Mouse (Mus musculus) megakaryocyte, embryonic 14.5 days (primary cell): ENCODE measurements around the gene Cntn4. TPM values are rescaled to one million over a fixed set of nuclear protein-coding genes. Genes with fewer than 3 reads are reported as not detected.

ENCODE experiments used
- H3K27me3 ChIP-seq: replicated peaks from 2 replicates; pipeline ENCODE3; 2012; ENCODE audit warnings: inconsistent platforms
- H3K36me3 ChIP-seq: replicated peaks from 2 replicates; pipeline ENCODE3; 2012; ENCODE audit warnings: low read length, inconsistent platforms, mixed read lengths
- H3K4me1 ChIP-seq: 2 replicates; pipeline ENCODE4 v1.6.1; 2012; ENCODE audit warnings: inconsistent platforms
- H3K4me3 ChIP-seq: replicated peaks from 2 replicates; pipeline ENCODE3; 2012; ENCODE audit warnings: moderate library complexity, mild to moderate bottlenecking, inconsistent platforms
- H3K9me3 ChIP-seq: 2 replicates; pipeline ENCODE4 v1.6.1; 2012; ENCODE audit warnings: inconsistent platforms
- FLI1 ChIP-seq: IDR thresholded peaks from 2 replicates; pipeline ENCODE4 v1.6.1; 2012; ENCODE audit warnings: low read length, inconsistent platforms, mixed read lengths
- GATA1 ChIP-seq: IDR thresholded peaks from 3 replicates; pipeline ENCODE4 v1.6.1; 2012; ENCODE audit warnings: mixed read lengths, low read length, inconsistent platforms, borderline replicate concordance
- polyA plus RNA-seq: library from polyadenylated mRNA; stranded (reverse); fragments of >175 nt; gene quantifications from 2 replicates; pipeline ENCODE4 v1.2.3, GENCODE M21; 2012; ENCODE audit warnings: low replicate concordance; ENCODE audit not compliant: insufficient read depth

Cntn4 gene
- polyA plus RNA-seq, 1 experiment, result not detected

- H3K27me3 ChIP-seq, result no peaks in the 10 kb centered on the region
- no peaks in the 10 kb centered on the region for H3K9me3 ChIP-seq
- no peak overlapping the region for H3K4me3 ChIP-seq
- TF ChIP-seq FLI1, result no peak
- TF ChIP-seq GATA1, result no peak
- no peaks in the 10 kb centered on the region for H3K4me1 ChIP-seq
- H3K36me3 ChIP-seq, result no peaks in the 10 kb centered on the region
These were observed 371.4 kb downstream of the Cntn4 start for GRCm38 (mm10) chr6:106048878-106049277.

DNA sequence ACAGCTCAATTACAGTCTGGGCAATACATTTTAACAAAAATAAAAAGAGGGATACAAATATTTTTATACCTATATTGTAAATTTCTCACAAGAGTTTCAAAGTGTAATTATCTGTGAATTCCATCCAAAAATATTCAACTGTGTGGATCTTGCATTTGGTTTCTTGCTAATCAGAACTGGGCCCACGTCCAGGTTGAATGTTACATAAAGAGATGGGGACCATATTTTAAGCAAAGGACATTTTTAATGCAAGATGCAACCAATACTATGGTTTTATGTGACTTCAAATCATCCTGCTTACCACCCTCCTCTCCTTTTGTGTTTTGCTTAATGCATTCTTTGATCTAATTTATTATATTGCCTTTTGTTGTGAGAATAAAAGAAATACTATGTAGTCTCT, 378.7 kb downstream of the Cntn4 start:
- no peaks in the 10 kb centered on the region for H3K27me3 ChIP-seq
- no peaks in the 10 kb centered on the region for H3K36me3 ChIP-seq
- 0 out of 2 replicates have a peak, but pooled peaks cover 3% of the 10 kb centered on the region for H3K9me3 ChIP-seq
- no peak overlapping the region for H3K4me3 ChIP-seq
- no peaks in the 10 kb centered on the region for H3K4me1 ChIP-seq
- TF ChIP-seq GATA1 (no peak), FLI1 (no peak)

DNA sequence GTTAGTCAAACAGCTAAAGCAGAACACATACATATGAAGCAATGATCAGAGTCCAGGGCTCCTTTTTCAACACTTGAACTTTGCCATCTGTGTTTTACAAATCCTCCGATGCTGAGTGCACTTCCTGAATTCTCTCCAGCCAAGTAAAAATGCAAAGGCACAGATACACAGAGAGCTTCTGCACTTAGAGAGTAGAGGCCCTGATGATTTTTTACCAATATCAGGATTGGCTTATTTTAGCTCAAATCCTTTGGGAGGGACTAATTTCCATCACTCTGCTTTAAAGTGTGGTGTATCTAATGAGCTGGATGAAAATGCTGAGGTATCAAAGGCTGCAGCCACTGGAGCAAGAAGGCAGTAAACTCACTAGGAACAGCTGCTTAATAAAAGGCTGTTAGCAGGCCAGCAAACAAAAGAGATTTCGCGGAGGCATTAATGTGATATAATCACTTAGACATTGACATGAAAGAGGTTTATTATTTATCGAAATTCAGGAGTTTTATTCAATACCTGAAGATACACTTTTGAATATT, 400.7 kb downstream of the Cntn4 start:
- Histone ChIP-seq H3K4me3 (no peak overlapping the region), H3K36me3 (no peaks in the 10 kb centered on the region), H3K4me1 (no peaks in the 10 kb centered on the region), H3K9me3 (no peaks in the 10 kb centered on the region), H3K27me3 (no peaks in the 10 kb centered on the region)
- TF ChIP-seq FLI1, result no peak
- no peak for TF ChIP-seq GATA1

DNA sequence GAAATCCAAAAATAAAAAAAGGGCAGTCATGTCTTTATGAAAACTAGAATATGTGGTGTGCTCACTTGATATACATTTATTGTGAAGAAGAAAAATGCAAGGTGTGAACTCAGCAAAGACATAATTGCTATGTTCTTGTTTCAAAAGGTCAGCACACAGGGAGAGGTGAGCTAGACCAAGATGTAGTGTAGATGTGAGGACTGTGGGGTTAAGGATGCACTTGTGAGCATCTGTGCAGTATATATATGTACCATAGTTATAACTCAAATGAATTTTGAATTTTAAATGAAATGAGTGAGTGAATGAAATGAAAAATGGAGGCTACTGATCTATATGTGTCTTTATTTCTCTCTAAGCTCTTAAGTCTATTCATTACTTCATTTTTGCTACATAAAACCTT, 401.2 kb downstream of the Cntn4 start:
- Histone ChIP-seq H3K36me3 (no peaks in the 10 kb centered on the region), H3K9me3 (no peaks in the 10 kb centered on the region), H3K4me3 (no peak overlapping the region), H3K27me3 (no peaks in the 10 kb centered on the region), H3K4me1 (no peaks in the 10 kb centered on the region)
- TF ChIP-seq FLI1 (no peak), GATA1 (no peak)

DNA sequence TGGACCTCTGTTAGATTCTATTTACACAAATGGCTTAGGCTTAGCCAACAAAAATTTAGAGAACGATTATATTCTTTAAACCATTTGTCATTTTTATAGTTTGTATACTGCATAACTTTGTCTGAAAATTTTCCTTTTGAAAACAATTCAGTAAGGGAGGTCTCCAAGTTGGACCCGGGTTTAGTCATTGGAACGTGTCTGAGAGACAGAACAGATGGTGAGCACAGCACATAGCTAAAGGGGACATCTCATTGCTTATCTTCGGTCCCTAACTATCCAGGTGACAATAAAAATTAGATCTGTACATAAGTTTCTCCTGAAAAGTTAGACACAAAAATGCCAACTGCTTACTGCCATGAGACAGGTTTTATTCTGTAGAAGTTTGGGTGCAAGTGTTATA, 420.4 kb downstream of the Cntn4 start:
- Histone ChIP-seq H3K9me3 (no peaks in the 10 kb centered on the region), H3K4me1 (no peaks in the 10 kb centered on the region), H3K4me3 (no peak overlapping the region), H3K27me3 (no peaks in the 10 kb centered on the region), H3K36me3 (no peaks in the 10 kb centered on the region)
- no peak for TF ChIP-seq GATA1
- no peak for TF ChIP-seq FLI1

DNA sequence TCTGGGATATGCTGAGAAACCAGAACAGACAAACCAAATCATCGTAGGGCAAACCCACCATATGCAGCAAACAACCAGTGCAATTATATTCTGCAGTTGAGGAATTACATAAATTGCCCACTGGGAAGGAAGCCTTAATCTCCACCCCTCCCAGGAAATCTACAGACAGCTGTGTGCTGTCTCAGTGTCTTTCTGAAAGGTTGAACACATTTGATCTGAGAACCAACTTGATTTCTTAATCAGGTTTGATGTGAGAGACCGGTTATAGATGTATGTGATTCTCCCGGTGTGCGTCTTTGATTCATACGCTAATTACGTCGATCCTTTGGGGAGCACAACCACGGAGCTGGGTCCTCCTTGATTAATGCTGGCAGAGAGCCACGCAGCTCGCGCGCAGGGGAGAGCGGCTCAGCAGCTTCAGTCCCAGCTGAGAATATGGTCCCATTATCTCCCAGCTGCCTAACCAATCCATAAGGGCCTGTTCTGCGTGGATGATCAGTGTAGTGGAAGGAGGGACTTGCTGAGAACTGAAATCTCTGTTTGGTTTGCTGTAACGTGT, 441.1 kb downstream of the Cntn4 start:
- Histone ChIP-seq H3K36me3 (no peaks in the 10 kb centered on the region), H3K4me1 (no peaks in the 10 kb centered on the region), H3K27me3 (no peaks in the 10 kb centered on the region), H3K9me3 (peaks cover 3% of the 10 kb centered on the region; the same call in 1 of the 2 replicates), H3K4me3 (no peak overlapping the region)
- TF ChIP-seq FLI1, result no peak
- TF ChIP-seq GATA1, result no peak

- H3K27me3 ChIP-seq, result no peaks in the 10 kb centered on the region
- no peak overlapping the region for H3K4me3 ChIP-seq
- H3K9me3 ChIP-seq, result no peaks in the 10 kb centered on the region
- no peaks in the 10 kb centered on the region for H3K36me3 ChIP-seq
- TF ChIP-seq FLI1 (no peak), GATA1 (no peak)
- H3K4me1 ChIP-seq, result no peaks in the 10 kb centered on the region
These were observed 476.1 kb downstream of the Cntn4 start for GRCm38 (mm10) chr6:106153530-106153929.

- H3K4me1 ChIP-seq, result no peaks in the 10 kb centered on the region
- H3K27me3 ChIP-seq, result no peaks in the 10 kb centered on the region
- H3K4me3 ChIP-seq, result no peak overlapping the region
- H3K36me3 ChIP-seq, result no peaks in the 10 kb centered on the region
- TF ChIP-seq GATA1 (no peak), FLI1 (no peak)
- H3K9me3 ChIP-seq, result no peaks in the 10 kb centered on the region
These were observed 477.9 kb downstream of the Cntn4 start for GRCm38 (mm10) chr6:106155362-106155761.

DNA sequence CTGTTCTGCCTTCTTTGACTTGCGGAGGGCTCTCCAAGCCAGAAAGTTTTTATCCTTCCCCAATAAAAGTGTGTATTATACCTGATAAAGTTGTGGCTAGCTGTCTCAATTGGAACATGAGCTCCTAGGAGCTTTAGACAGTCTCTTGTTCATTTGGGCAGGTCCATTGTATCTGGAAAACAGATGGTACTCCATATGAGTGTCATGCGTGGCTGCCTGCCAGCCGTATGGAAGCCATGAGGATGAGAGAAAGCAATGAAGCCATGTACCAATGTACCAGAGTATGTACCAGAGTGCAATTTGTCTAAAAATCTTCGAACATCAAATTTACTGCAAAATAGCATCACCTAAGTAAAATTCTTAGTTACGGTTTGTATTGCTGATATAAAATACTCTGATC, 500.1 kb downstream of the Cntn4 start:
- Histone ChIP-seq H3K27me3 (no peaks in the 10 kb centered on the region), H3K4me3 (no peak overlapping the region), H3K36me3 (no peaks in the 10 kb centered on the region), H3K4me1 (no peaks in the 10 kb centered on the region), H3K9me3 (no peaks in the 10 kb centered on the region)
- TF ChIP-seq FLI1 (no peak), GATA1 (no peak)

GRCm38 (mm10) chr6:106181596-106181995, 504.1 kb downstream of the Cntn4 start:
- Histone ChIP-seq H3K27me3 (no peaks in the 10 kb centered on the region), H3K36me3 (no peaks in the 10 kb centered on the region), H3K4me3 (no peak overlapping the region), H3K4me1 (no peaks in the 10 kb centered on the region), H3K9me3 (no peaks in the 10 kb centered on the region)
- TF ChIP-seq FLI1 (no peak), GATA1 (no peak)

- H3K4me1 ChIP-seq, result no peaks in the 10 kb centered on the region
These were observed 523.5 kb downstream of the Cntn4 start for GRCm38 (mm10) chr6:106200974-106201373.

More at GRCm38 (mm10) chr6:106200974-106201373, 523.5 kb downstream of the Cntn4 start:
- no peaks in the 10 kb centered on the region for H3K9me3 ChIP-seq
- no peak overlapping the region for H3K4me3 ChIP-seq
- no peaks in the 10 kb centered on the region for H3K27me3 ChIP-seq
- no peak for TF ChIP-seq GATA1
- no peak for TF ChIP-seq FLI1
- no peaks in the 10 kb centered on the region for H3K36me3 ChIP-seq
